Mouse (Mus musculus): ENCODE data around the gene Prss47. TPM values are rescaled to one million over a fixed set of nuclear protein-coding genes. Genes with fewer than 3 reads are reported as not detected.

Prss47 gene
- polyA plus RNA-seq, 1 experiment from 2014 or later = not detected

Other genes starting within 250 kb of the Prss47 start
- 0.08 and 0.10 TPM in 2 replicates for gene Cntnap3, start 148.8 kb downstream of the Prss47 start, polyA plus RNA-seq (2016; fragmentation: Nextera tagmentation; extraction: Ambion mirVana)
- gene Spata31, start 135.4 kb downstream of the Prss47 start, polyA plus RNA-seq (2016; fragmentation: Nextera tagmentation; extraction: Ambion mirVana) = not detected in 2 replicates
- gene Spata31d1c, start 19.7 kb downstream of the Prss47 start, polyA plus RNA-seq (2016; fragmentation: Nextera tagmentation; extraction: Ambion mirVana) = not detected in 2 replicates
- gene Mfsd14b, start 60.2 kb upstream of the Prss47 start, polyA plus RNA-seq (2016; fragmentation: Nextera tagmentation; extraction: Ambion mirVana) = 40.5 and 41.0 TPM in 2 replicates
- not detected in 2 replicates for gene Olfr465-ps1, start 85.3 kb upstream of the Prss47 start, polyA plus RNA-seq (2016; fragmentation: Nextera tagmentation; extraction: Ambion mirVana)
- not detected in 2 replicates for gene Olfr466, start 97.5 kb upstream of the Prss47 start, polyA plus RNA-seq (2016; fragmentation: Nextera tagmentation; extraction: Ambion mirVana)
- 0.69 TPM in 1 of 2 replicates, not detected in the other for gene Nlrp4f, start 153.2 kb upstream of the Prss47 start, polyA plus RNA-seq (2016; fragmentation: Nextera tagmentation; extraction: Ambion mirVana)
- not detected in 2 replicates for gene Gm10775, start 206.8 kb upstream of the Prss47 start, polyA plus RNA-seq (2016; fragmentation: Nextera tagmentation; extraction: Ambion mirVana)
- 23.3 and 26.8 TPM in 2 replicates for gene Zfp369, start 226.1 kb upstream of the Prss47 start, polyA plus RNA-seq (2016; fragmentation: Nextera tagmentation; extraction: Ambion mirVana)

Data from midbrain, embryonic 12.5 days (tissue).